Mouse (Mus musculus) lung, adult 18-20 months (tissue): ENCODE results near the gene Oas2.

Source experiments
- DNase-seq, 2 experiments: peaks; one replicate each; pipeline ENCODE4 v3.0.0; 2022; ENCODE audit warnings: mixed read lengths in 2 of 2

Oas2 gene

GRCm38 (mm10) chr5:120729319-120729718 is 20.3 kb downstream of the Oas2 start:
- no peak for DNase-seq

DNA sequence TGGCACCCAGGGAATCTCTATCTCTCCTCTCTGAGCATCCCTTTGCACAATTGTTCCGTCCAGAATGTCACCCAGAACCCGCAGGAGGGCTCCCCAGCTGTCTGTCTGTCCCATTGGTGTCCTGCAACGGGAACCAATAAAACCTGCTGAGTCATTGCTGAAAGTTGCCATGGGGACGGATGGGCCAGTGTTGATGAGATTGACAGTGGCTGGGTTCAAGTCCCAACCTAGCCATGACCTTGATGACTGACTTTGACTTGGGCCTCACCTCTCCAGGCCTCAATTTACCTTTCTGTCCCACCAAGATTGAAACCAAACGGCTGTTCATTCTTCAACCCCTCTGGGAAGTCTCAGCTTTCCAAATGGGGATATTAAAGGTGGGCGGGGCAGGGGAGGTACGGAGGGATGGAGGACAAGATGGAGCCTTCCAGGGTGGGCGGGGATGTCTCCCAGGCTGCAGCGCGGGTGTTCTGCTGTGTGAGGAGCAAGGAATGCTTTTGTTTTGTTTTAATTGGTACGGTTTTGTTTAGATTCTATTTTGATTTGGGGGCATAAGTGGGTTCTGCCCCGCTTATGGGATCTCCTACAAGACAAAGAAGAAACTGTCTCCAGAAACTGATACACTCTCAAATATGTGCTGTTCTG is 23.7 kb downstream of the Oas2 start:
- DNase-seq: no peak

DNA sequence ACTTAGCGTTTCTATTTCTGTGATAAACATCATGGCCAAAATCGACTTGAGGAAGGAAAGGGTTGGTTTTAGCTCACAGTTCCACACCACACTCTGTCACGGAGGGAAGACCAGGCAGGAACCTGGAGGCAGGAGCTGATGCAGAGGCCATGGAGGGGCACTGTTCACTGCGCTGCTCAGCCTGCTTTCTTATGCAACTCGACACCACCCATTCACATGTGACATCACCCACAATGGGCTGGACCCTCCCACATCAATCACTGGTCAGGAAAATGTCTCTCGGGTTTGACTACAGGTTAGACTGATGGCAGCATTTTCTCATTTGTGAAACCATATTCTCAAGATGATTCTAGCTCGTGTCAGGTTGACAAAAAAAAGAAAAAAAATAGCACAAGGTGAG is 28.6 kb downstream of the Oas2 start:
- no peak for DNase-seq

DNA sequence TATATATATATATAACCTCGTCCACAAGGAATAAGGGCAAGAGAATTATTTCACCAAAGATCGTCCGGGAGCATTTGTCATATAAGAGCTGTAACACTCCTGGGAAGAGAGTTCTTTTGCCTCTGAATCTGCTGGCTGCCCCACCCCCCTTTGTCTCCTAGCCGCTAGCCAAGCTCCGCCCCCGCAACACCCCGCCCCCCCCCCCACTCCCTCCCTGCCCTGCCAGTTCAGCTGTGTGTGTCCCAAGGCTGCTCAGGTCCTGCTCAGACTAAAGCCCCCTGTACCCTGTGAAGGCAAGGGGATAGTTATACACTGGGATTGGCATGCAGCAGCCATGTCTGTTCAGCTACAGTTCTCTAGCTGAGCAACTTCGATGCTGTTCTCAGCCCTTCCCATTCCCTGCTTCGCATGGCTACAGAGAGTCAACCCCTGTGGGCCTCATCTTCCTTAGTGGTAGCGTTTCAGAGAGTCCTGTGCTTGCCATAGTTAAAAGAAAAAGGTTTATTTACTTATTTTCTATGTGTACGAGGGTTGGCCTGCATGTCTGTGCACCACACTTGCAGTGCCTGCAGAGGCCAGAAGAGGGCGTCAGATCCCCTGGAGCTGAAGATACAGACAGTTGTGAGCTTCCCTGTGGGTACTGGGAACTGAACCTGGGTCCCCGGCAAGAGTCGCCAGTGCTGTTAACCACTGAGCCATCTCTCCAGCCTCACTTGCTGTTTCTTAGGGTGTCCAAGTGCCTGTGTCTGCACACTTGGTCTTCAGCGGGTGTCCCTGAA is 30.9 kb downstream of the Oas2 start:
- no peak for DNase-seq

GRCm38 (mm10) chr5:120717136-120717535 is 32.5 kb downstream of the Oas2 start:
- no peak for DNase-seq

GRCm38 (mm10) chr5:120714314-120714713 is 35.3 kb downstream of the Oas2 start:
- peak; percentile 16 to 26 for DNase-seq

- no peak for DNase-seq
Observed at GRCm38 (mm10) chr5:120712721-120713120, 36.9 kb downstream of the Oas2 start.

- no peak for DNase-seq
Observed at GRCm38 (mm10) chr5:120711827-120712226, 37.8 kb downstream of the Oas2 start, which contains the start of gene Dtx1. TSS of gene Dtx1 (minus strand) at chr5:120711927.

GRCm38 (mm10) chr5:120711416-120711815 is 38.2 kb downstream of the Oas2 start:
- peak; percentile 14 to 33 for DNase-seq

GRCm38 (mm10) chr5:120710826-120711248 is 38.8 kb downstream of the Oas2 start:
- no peak for DNase-seq

GRCm38 (mm10) chr5:120710161-120710825 is 39.4 kb downstream of the Oas2 start:
- DNase-seq: no peak

- no peak for DNase-seq
Observed at GRCm38 (mm10) chr5:120706976-120707375, 42.7 kb downstream of the Oas2 start.

GRCm38 (mm10) chr5:120706541-120706940 is 43.1 kb downstream of the Oas2 start:
- peak in 1 of 2 experiments; percentile 9 for DNase-seq

DNA sequence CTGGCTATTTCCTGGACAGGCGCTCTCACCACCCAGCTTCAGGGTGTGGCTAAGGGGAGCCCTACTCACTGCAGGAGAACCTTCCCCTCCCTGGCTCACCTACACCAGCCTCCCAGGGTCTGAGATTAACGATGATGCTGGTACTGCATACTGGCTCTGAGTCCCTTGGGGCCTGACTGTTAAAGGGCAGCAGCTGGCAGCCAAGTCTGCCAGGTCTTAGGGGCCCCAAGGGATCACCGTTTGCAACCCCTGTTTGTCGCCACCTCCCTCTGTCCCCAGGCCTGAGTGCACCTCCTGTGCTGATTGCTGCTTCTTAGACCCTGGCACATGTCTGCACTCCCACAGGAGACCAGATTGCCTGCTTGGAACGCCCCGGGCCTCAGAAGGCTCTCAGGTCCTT is 45.2 kb downstream of the Oas2 start:
- DNase-seq: no peak

GRCm38 (mm10) chr5:120703660-120704059 is 46.0 kb downstream of the Oas2 start:
- no peak for DNase-seq

DNA sequence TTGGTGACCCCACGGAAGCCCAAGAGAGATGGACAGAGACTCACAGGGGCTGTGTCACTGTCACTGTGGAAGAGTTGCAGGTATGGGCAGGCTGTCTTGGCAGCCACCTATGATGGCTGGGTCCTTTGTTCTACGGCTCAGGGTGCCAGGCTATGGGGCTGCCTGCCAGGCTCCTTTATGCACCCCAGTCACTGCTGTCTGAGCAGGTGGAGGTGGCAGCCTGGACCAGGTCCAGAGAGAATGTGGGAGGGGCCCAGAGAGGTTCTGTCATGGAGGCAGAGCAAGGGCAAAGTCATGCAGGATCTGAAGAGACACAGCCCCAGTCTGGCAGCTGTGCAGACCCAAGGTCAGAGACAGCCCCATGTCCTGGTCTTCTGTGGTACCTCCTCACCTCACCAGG is 46.7 kb downstream of the Oas2 start:
- no peak for DNase-seq

GRCm38 (mm10) chr5:120702421-120702820 is 47.2 kb downstream of the Oas2 start:
- DNase-seq: no peak

DNA sequence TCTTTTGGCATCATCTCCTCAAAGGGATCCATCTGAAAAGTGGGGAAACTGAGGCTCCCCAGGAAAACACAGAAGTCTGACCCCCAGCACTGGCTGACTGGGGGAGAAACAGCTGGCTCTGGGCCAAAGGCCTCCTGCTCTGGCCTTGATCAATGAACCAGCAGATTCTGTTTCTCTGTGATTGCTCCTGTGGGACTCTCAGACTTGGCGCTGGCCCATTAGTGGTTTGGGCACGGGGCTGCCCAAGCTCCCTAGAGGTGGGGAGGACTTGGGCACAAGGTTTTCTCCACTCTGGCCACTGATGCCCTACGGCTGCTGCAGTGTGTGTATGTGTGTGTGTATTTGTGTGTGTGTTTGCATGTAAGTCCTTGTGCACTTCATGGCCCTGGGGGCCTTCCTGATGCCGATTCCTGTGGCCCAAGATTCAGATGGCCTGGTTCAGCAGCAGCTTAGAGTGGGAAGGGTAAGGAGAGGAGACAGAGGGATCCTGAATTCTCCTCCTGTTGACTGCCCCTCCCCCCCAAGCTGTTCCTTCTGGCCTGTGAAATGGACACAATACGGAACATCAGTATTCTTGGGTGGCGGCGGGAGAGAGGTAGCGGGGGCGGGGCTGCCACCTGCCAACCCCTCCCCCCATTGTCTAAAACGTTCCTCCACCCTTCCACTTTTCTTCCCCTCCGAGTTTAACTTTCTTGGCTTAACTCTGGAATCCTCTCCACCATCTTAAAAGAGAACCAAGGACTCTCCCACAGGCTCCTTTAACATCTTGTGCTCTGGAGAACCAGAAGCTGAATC is 48.5 kb downstream of the Oas2 start:
- no peak for DNase-seq

GRCm38 (mm10) chr5:120698801-120699391 is 50.8 kb downstream of the Oas2 start:
- DNase-seq: no peak

- no peak for DNase-seq
Observed at GRCm38 (mm10) chr5:120698181-120698580, 51.5 kb downstream of the Oas2 start.

DNA sequence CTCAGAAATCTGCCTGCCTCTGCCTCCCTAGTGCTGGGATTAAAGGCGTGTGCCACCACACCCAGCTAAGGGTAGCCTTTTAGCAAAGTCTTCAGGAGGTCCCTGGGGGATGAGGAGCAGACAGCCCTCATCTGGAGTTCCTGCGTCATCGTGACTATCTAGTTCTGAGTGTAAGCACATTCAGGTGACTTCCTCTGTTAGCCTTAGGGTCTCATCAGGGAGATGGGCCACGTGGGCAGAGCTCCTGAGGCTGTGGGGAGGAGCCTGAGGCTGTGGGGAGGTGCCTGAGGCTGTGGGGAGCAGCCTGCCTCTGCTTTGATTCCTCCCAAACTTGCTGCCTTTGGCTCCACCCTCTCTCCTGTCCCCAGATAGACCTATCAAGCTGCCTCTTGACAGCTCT is 52.8 kb downstream of the Oas2 start:
- DNase-seq: no peak

- no peak for DNase-seq
Observed at GRCm38 (mm10) chr5:120696057-120696743, 53.5 kb downstream of the Oas2 start.
